Mouse (Mus musculus) granulocyte monocyte progenitor cell, adult 5-6 weeks (primary cell): ENCODE results near the gene Bnc2. TPM values are rescaled to one million over a fixed set of nuclear protein-coding genes. Genes with fewer than 3 reads are reported as not detected.

Experiments
- ATAC-seq: replicated peaks from 2 replicates; pipeline ENCODE4 v1.8.0; 2016; ENCODE audit warnings: mild to moderate bottlenecking, moderate TSS enrichment, inconsistent platforms; ENCODE audit not compliant: poor library complexity, severe bottlenecking
- total RNA-seq, 2 experiments: library from RNA; stranded (forward) in 1 of 2; stranded (reverse) in 1 of 2; fragments of 200-712, 200-1000 nt in 1 of 2; fragments of >200 nt in 1 of 2; fragmentation: Nextera tagmentation in 1 of 2; gene quantifications; 2 replicates each; pipeline ENCODE4 v1.2.3; 2014 to 2017

Bnc2 gene
- total RNA-seq, 2 experiments from 2014 or later, result not detected

GRCm38 (mm10) chr4:84331995-84332394, 343.1 kb downstream of the Bnc2 start:
- no peak for ATAC-seq

- no peak for ATAC-seq
Measured at GRCm38 (mm10) chr4:84331450-84331849, 343.6 kb downstream of the Bnc2 start.

DNA sequence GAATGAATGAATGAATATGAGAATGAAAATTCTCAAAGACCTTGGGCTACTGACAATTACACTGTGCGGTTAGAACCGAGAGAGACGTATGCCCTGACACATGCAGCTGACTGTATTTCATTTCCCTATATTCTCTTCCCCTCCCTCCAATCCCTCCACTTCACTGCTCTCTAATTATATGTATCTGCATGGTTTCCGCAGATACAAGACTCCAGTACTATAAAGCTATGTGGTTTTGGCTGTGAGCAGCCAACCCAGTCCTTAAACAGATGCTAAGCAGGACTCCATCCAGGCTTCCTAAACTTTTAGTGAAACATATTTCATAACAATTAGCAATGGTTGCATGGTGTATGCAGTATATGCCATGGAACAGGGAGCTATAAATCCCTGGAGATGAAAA, 344.6 kb downstream of the Bnc2 start:
- no peak for ATAC-seq

DNA sequence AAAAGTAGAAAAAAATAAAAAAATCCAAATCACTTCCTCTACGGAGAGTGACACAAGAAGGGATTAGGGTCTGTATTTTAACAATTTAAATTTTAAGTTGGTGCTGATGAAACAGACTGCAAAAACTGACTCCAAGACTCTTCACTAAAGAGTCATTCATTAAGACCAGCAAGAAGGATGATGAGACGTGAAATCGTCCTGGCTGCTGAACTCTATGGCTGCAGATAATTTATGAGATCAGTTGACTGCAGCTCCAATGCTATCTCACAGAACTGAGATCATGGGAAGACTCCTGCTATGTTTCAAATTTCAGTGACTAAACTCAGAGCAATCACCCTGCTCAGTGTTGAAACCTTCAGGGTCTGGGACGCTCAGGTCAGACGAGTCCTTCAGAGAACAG, 345.4 kb downstream of the Bnc2 start:
- ATAC-seq, result no peak

GRCm38 (mm10) chr4:84324371-84324770, 350.7 kb downstream of the Bnc2 start:
- no peak for ATAC-seq

DNA sequence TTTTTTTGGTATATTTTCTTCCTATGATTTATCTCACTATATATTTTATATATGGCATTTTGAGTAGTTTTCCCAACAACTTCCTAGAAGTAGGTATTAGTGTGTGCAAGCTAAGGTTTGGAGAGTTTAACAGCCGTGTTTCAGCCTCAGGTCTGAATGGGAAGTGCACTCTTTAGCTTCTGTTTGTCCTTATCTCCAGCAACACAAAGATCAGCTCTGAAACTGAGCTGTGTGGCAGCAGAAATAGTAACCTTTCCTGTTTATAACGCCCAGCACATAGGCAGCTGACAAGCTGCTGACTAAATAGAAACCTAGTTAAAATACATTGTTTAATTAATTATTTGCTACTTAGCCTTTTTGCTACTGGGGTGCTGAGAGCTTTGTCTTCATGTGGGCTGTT, 353.5 kb downstream of the Bnc2 start:
- ATAC-seq, result no peak

DNA sequence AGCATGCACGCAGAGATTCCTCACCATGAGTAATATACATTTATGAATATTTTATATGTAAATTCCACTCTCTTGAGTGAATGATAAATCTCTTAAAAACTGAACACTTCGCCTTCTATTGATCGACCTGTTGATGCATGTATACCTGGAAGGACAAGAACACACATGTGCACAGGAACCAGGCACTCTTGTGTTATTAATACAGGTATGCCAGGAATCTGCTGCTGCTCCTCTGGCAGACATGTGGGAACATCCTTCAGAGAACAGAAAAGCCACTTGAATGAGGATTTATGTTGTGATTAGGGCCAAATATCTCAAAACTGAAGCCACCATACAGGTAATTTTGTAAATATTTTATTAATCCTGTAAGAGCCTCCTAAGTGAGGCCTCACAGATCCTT, 357.7 kb downstream of the Bnc2 start:
- no peak for ATAC-seq

DNA sequence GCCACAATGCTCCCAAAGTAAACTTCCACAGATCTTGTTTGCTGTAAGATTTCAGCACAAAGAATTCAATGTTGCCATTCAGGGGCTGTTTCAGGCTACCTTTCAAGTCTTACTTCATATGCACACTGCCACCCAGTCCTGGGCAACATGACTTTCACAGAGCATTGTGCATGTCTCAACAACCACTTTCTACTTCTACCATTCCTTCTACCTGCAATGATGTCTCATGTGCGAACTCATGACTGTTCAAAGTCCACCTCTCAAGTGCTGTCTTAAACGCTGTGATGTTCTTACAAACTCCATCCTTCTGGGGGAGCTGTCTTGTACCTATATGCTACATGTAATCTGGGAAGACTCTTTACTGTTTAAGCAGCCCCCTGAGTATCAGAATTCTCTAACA, 363.7 kb downstream of the Bnc2 start:
- no peak for ATAC-seq

GRCm38 (mm10) chr4:84310851-84311250, 364.2 kb downstream of the Bnc2 start:
- ATAC-seq, result no peak

- ATAC-seq, result peak; percentile 89
Measured at GRCm38 (mm10) chr4:84308226-84308862, 366.7 kb downstream of the Bnc2 start.

DNA sequence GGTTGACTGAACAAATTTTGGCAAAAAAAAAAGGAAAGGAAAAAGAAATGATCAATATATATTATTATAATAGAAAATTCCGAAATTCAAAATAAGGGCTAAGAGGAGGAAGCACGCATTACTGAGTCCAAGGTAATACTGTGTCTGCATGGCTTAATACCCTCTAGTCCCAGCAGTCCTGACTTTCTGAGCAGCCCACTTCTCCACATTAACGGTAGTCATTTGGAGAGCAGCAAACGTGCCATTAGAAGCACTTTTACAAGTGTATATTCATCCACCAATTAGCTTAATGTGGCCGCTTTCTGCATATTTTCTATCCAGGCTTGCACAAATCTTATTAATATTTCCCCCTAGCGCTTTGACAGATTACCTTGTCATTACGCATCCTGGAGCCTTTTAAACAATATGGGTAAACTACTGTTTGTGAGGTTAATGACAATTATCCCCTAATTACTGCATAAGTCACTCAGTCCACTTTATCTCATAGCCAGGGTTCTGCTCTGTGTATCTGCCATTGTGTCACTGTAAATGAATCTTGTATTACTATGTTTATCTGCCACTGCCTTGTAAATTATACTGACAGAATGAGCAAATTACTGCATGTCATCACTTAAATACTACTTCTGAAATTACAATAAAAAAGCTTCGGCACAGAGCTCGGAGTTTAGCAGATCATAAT, 368.0 kb downstream of the Bnc2 start:
- ATAC-seq, result no peak

- ATAC-seq, result no peak
Measured at GRCm38 (mm10) chr4:84302949-84303348, 372.1 kb downstream of the Bnc2 start.

DNA sequence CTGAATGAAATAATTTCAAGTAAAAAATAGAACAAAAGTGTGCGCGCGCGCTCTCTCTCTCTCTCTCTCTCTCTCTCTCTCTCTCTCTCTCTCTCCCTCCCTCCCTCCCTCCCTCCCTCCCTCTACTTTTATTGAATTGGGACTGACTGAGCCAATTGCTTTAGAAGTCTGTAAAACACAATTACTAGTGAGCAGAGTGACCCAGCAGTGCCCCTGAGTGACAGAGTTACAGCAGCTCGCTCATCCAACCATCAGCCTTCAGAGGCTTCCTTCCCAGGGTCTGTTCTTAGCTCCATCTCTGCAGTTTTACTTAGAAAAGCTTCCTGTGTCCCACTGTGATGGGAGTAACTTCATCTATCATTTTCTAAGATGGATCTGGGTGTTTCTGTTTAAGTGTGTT, 389.9 kb downstream of the Bnc2 start:
- no peak for ATAC-seq

- ATAC-seq, result no peak
Measured at GRCm38 (mm10) chr4:84282651-84283050, 392.4 kb downstream of the Bnc2 start.

- ATAC-seq, result no peak
Measured at GRCm38 (mm10) chr4:84278156-84278555, 396.9 kb downstream of the Bnc2 start.

GRCm38 (mm10) chr4:84276081-84276480, 399.0 kb downstream of the Bnc2 start:
- ATAC-seq, result no peak

DNA sequence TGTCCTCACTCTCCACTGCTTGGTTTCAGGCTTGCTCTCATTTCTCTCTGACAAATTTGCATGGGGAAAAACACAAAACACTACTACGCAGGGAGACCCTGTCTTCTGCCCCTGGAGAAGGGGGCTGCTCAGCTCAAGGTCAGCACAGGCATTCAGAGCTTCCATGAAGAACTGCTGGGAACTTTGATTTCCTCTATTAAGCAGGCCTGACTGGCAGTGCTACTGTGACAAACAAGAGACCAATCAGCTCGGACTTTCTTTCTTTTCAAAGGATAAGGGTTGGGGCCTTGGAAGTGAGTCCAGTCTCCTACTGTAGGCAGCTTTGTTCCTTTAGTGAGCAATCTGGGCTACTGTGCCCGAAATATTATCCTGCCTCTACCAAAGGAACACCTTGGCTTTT, 400.9 kb downstream of the Bnc2 start:
- ATAC-seq, result no peak

DNA sequence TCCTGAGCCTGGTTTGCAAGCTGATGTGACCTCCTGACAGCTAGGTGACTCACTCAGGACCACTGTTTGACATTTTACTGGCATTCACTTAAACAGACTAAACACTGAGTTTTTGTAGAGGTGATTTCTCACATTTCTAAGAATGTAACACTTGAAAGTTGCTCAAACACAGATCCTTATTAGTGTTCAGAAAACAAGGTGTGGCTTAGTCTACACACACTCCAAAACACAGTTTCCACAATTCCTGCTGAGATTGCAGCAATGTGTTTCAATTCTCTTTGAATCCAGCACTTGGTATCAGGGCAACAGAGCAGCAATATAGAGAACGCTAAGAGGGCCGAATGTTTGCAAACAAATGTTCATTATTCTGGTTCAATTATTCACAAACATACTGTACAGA, 402.2 kb downstream of the Bnc2 start:
- ATAC-seq, result no peak

DNA sequence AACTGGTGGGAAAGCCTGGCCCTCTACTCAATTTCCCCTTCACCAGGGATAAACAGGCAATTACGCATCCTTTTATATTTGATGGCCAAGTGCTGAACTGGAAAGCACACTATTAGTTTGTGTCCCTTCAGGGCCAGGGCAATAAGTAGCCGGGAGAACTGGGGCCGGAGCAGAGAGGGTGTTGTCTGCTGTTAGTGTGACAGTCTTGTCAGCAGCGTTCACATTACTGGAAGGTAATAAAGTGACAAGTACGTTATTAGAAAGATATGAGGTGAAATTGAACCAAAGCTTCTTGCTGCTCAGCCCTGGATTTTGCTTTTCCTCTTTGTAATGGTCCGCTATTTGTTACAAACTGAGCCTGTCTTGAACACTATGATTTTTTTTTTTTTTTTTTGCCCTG, 405.2 kb downstream of the Bnc2 start:
- ATAC-seq, result no peak

- ATAC-seq, result no peak
Measured at GRCm38 (mm10) chr4:84247356-84247755, 427.7 kb downstream of the Bnc2 start.

- no peak for ATAC-seq
Measured at GRCm38 (mm10) chr4:84232346-84232745, 442.7 kb downstream of the Bnc2 start.

- ATAC-seq, result no peak
Measured at GRCm38 (mm10) chr4:84231251-84231650, 443.8 kb downstream of the Bnc2 start.
